Mouse (Mus musculus) forebrain, embryonic 16.5 days (tissue): Measurements from ENCODE around the gene Catsperb. TPM values are rescaled to one million over a fixed set of nuclear protein-coding genes. Genes with fewer than 3 reads are reported as not detected.
"Not testable (repeated sequence)": the region's sequence is repeated elsewhere in the genome, so short reads cannot be mapped to it uniquely, and the experiment has no call there.

Source experiments
- ATAC-seq: fragments of 200-750 bp; cut with Nextera tagmentation; 2 replicates; pipeline ENCODE4 v1.8.0; 2017; ENCODE audit warnings: mild to moderate bottlenecking, moderate library complexity
- H3K27ac ChIP-seq: fragments of 300-500 bp; sonication (generic); 2 replicates; pipeline ENCODE4 v1.5.1; 2014; ENCODE audit warnings: low read length, control low read depth
- H3K27me3 ChIP-seq: fragments of 300-500 bp; sonication (generic); replicated peaks from 2 replicates; pipeline ENCODE4 v1.6.1; 2014; ENCODE audit warnings: low read length; ENCODE audit not compliant: control insufficient read depth, insufficient read depth
- H3K36me3 ChIP-seq: fragments of 300-500 bp; sonication (generic); 2 replicates; pipeline ENCODE4 v1.6.1; 2014; ENCODE audit not compliant: control insufficient read depth, insufficient read depth
- H3K4me1 ChIP-seq: fragments of 300-500 bp; sonication (generic); replicated peaks from 2 replicates; pipeline ENCODE4 v1.6.1; 2014; ENCODE audit warnings: low read length; ENCODE audit not compliant: control insufficient read depth, insufficient read depth
- H3K4me2 ChIP-seq: fragments of 300-500 bp; sonication (generic); 2 replicates; pipeline ENCODE4 v1.6.1; 2014; ENCODE audit warnings: mild to moderate bottlenecking, low read length, control low read depth
- H3K4me3 ChIP-seq: fragments of 300-500 bp; sonication (generic); replicated peaks from 2 replicates; pipeline ENCODE4 v1.5.1; 2014; ENCODE audit warnings: mild to moderate bottlenecking, low read length, control low read depth
- H3K9ac ChIP-seq: fragments of 300-500 bp; sonication (generic); replicated peaks from 2 replicates; pipeline ENCODE4 v1.6.1; 2014; ENCODE audit warnings: low read depth, low read length, control low read depth
- H3K9me3 ChIP-seq: fragments of 300-500 bp; sonication (generic); 2 replicates; pipeline ENCODE4 v1.6.1; 2016; ENCODE audit warnings: low read length; ENCODE audit not compliant: control insufficient read depth
- WGBS: fragments of 180-500 bp; shearing (Covaris S2); extraction: QIAGEN DNeasy Blood & Tissue Kit; methylation state at CpG from one replicate; pipeline ENCODE4 v1.1.7; 2014; 5-methylcytosine and 5-hydroxymethylcytosine counted together
- polyA plus RNA-seq: library from polyadenylated mRNA; unstranded; fragments of >200 nt; fragmentation: Nextera tagmentation; extraction: Ambion mirVana; gene quantifications from 2 replicates; pipeline ENCODE4 v1.2.1, GENCODE M21; 2015

Gene Catsperb
- not detected in 2 replicates for polyA plus RNA-seq

DNA sequence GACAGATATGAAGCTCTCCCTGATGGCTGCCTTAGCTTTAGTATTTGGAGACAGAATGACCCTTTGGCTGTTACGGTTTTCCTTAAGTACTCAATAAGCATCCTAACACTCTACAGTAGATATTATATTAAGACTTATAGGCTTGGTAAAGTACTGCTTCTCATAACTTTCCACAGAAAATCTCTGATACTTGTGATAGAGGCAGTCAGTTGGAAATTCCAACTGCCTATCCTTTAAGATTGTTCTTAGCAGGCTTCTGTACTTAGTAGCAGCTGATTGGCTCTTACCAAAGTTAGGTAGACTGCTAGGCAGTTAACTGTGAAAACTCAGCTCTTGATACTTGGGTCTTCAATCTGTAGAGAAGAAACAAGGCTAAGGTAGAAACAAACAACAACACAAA lies at the start of gene Catsperb:
Gene Catsperb (plus strand): TSS at position 301 of the 400 bp plus-strand sequence.
- H3K36me3 ChIP-seq, H3K27ac ChIP-seq, H3K4me3 ChIP-seq, ATAC-seq, H3K9ac ChIP-seq, H3K27me3 ChIP-seq, H3K4me2 ChIP-seq, H3K9me3 ChIP-seq, H3K4me1 ChIP-seq: not testable (repeated sequence)
- 72% methylated on average over 1 of the region's 1 CpGs for WGBS

DNA sequence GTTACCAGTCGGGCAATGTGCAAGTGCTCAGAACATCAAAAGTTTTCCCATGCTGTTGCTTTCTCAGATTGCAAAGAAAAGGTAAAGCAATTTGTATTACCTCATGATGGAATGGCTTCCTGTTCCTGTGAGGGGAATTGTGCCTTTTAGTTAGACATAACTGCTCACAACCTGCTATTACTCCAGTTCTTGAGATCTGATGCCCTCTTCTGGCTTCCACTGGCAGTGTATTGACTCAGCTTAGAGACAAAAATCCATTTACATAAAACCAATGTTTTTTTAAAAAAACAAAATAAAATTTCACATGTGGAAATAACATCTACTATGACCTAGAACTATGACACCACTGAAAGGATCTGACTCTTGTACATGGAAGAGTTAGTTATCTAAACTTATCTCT lies 43.0 kb upstream of the Catsperb start:
- H3K36me3 ChIP-seq, H3K4me2 ChIP-seq, H3K4me3 ChIP-seq, H3K4me1 ChIP-seq, H3K9ac ChIP-seq, H3K9me3 ChIP-seq, H3K27ac ChIP-seq, ATAC-seq, H3K27me3 ChIP-seq: not testable (repeated sequence)
- 94% methylated on average over 1 of the region's 1 CpGs for WGBS

DNA sequence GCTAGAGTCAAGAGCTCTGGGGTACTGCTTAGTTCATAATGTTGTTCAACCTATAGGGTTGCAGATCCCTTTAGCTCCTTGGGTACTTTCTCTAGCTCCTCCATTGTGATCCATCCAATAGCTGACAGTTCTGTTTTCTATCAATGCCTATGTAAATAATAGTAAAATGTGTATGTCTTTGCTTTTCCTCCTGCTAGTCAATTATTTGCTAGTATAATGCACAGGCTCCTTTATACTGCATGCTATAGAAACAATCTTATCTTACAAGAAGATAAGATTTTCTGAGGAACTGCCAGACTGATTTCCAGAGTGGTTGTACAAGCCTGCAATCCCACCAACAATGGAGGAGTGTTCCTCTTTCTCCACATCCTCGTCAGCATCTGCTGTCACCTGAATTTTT lies 23.0 kb upstream of the Catsperb start:
- H3K27me3 ChIP-seq, H3K36me3 ChIP-seq, H3K9ac ChIP-seq, H3K4me2 ChIP-seq, H3K4me1 ChIP-seq, ATAC-seq, H3K9me3 ChIP-seq, H3K4me3 ChIP-seq, H3K27ac ChIP-seq: not testable (repeated sequence)
- no CpG with 5 or more reads among the region's 1 CpGs for WGBS

DNA sequence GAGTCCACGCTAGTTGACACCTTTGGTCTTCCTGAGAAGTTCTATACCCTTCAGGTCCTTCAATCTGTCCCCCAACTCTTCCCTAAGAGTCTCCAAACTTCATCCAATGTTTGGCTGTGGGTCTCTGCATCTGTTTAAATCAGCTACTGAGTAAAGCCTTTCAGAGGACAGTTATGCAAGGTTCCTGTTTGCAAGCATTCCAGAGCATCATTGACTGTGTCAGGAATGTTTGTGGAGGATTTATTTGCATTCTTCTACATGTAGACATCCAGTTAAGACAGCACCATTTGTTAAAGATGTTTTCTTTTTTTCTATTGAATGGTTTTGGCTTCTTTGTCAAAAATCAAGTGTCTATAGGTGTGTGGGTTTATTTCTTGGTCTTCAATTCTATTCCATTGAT lies 21.7 kb downstream of the Catsperb start:
- Histone ChIP-seq H3K4me1 (no peaks in the 10 kb centered on the region), H3K27me3 (no peaks in the 10 kb centered on the region)
- WGBS: 57% methylated on average over 1 of the region's 1 CpGs

DNA sequence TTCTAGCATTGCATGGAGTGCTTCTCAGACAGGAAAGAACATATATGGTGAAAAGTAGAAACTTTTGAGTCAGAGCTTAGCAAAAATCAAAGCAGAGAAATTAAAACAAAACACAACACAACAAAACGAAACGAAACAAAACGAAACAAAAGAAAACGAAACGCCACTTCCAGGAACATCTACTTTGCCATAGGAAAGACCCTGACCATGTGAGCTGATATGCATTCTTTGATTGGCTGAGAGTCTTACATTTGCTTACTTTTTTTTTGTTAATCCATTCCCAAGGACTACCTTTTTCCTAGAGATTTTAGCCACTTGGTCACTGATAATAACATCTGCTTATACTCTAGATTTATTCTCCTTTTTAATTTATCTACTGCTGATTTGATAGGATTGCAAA lies 57.6 kb downstream of the Catsperb start:
- no peak overlapping the region for H3K9ac ChIP-seq
- H3K9me3 ChIP-seq: no peaks in the 10 kb centered on the region
- no peak for ATAC-seq
- no peak overlapping the region for H3K4me2 ChIP-seq
- 93% methylated on average over 5 of the region's 5 CpGs for WGBS
- H3K4me3 ChIP-seq: no peak overlapping the region
- no peaks in the 10 kb centered on the region for H3K36me3 ChIP-seq
- no peaks in the 10 kb centered on the region for H3K4me1 ChIP-seq
- no peaks in the 10 kb centered on the region for H3K27me3 ChIP-seq
- H3K27ac ChIP-seq: no peak overlapping the region

More for the DNA sequence above, 21.7 kb downstream of the Catsperb start:
- Histone ChIP-seq H3K4me3 (no peak overlapping the region), H3K9ac (no peak overlapping the region), H3K36me3 (no peaks in the 10 kb centered on the region), H3K4me2 (no peak overlapping the region), H3K9me3 (no peaks in the 10 kb centered on the region), H3K27ac (no peak overlapping the region)
- ATAC-seq: no peak

DNA sequence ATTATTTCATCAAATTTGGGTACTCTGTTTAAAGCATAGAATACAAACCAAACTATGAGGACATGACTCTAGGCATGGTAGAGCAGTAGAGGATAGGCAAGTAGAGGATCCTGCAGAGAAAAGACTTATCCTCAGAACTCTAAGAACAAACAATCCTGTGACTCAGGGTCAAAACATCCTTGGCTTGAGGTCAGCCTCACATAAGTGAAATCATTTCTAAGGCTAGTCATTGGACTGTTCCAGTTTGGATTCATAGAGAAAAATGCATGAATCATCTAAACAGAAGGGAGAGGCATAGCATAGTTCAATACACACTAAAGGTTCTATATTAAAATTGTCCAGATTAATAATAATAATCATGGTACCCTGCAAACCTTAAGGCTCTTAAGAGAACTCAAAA lies 79.1 kb downstream of the Catsperb start:
- Histone ChIP-seq H3K4me2 (no peak overlapping the region), H3K9me3 (no peaks in the 10 kb centered on the region), H3K4me3 (no peak overlapping the region), H3K27me3 (no peaks in the 10 kb centered on the region), H3K36me3 (no peaks in the 10 kb centered on the region), H3K9ac (no peak overlapping the region), H3K27ac (no peak overlapping the region), H3K4me1 (no peaks in the 10 kb centered on the region)
- ATAC-seq: no peak

DNA sequence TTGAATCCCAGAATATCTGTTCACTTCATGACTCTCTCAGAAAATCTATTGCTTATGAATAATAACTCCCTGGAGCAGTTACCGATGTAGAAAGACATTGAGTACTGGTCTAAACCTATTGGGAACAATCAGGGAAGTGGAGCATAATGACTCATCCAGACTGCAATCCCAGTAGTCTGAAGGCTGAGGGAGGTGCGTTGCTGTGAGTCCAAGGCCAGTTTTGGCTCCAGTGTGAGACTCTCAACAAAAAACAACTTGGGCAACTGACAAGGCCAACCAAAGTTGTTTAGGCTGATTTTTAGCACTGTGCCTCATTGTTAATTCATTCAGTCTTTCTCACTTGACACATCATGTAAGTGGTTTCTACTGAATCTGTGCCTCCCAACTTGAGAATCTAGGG lies 106.9 kb downstream of the Catsperb start:
- not testable (repeated sequence) for H3K36me3 ChIP-seq, H3K4me2 ChIP-seq, H3K27me3 ChIP-seq, H3K4me1 ChIP-seq, H3K9me3 ChIP-seq, H3K9ac ChIP-seq, H3K4me3 ChIP-seq, ATAC-seq, H3K27ac ChIP-seq
- 88% methylated on average over 2 of the region's 2 CpGs for WGBS

DNA sequence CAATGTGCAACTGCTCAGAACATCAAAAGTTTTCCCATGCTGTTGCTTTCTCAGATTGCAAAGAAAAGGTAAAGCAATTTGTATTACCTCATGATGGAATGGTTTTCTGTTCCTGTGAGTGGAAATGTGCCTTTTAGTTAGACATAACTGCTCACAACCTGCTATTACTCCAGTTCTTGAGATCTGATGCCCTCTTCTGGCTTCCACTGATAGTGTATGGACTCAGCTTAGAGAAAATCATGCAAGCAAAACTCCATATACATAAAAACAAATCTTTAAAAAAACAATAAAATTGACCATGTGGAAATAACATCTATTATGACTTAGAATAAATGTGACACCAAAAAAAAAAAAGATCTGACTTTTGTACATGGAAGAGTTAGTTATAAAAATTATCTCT lies 202.2 kb downstream of the Catsperb start:
- not testable (repeated sequence) for ATAC-seq, H3K4me1 ChIP-seq, H3K4me3 ChIP-seq, H3K27me3 ChIP-seq, H3K9ac ChIP-seq, H3K27ac ChIP-seq, H3K36me3 ChIP-seq, H3K9me3 ChIP-seq, H3K4me2 ChIP-seq

DNA sequence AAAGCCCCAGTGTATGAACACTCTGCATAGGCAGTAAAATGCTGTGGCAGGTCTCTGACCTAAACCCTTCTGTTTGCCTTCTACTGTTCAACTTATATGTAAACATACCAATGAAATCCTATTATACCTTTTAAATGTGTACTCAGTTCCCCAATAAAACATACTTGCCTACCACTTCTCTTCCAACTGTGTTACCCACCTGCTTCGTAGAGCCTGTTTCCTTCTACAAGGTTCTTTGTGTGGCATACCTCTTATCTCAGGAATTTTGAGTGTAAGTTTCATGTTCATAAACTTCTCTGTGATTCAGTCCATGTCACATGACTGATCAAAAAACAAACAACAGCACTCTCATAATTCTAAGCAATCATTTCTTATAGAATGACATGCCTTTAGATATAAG lies 228.7 kb downstream of the Catsperb start:
- Histone ChIP-seq H3K27ac (no peak overlapping the region), H3K4me1 (no peaks in the 10 kb centered on the region), H3K9me3 (no peaks in the 10 kb centered on the region), H3K4me3 (no peak overlapping the region), H3K9ac (no peak overlapping the region), H3K36me3 (no peaks in the 10 kb centered on the region), H3K4me2 (no peak overlapping the region), H3K27me3 (no peaks in the 10 kb centered on the region)
- WGBS: 94% methylated on average over 1 of the region's 1 CpGs
- no peak for ATAC-seq

DNA sequence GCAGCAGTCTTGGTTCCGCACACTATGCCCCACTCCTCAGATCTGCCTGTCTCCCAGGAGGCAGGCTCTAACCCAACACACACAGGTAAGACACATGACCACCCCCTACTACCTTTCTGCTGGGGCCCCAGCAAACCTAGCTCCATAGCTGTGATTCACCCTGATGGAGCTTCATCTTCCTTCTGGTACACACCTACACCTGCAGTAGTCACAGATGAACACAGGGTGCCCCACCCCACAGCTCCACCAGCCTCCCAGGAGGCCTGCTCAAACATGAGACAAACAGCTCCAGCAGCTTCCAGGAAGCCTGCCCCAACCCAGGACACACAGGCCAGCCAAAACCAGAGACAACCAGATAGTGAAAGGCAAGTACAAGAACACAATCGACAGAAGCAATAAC lies 263.0 kb downstream of the Catsperb start:
- H3K27me3 ChIP-seq: no peaks in the 10 kb centered on the region
- H3K4me2 ChIP-seq: no peak overlapping the region
- no peaks in the 10 kb centered on the region for H3K4me1 ChIP-seq
- no peak overlapping the region for H3K4me3 ChIP-seq
- no peaks in the 10 kb centered on the region for H3K36me3 ChIP-seq
- WGBS: 86% methylated on average over 2 of the region's 2 CpGs
- H3K27ac ChIP-seq: no peak overlapping the region
- ATAC-seq: no peak
- H3K9me3 ChIP-seq: no peaks in the 10 kb centered on the region
- no peak overlapping the region for H3K9ac ChIP-seq
